Mouse (Mus musculus): ENCODE measurements around the gene Sntg2. TPM values are rescaled to one million over a fixed set of nuclear protein-coding genes. Genes with fewer than 3 reads are reported as not detected.

Sntg2 gene
- total RNA-seq, 1 experiment = not detected

GRCm38 (mm10) chr12:30179623-30180022 is 193.6 kb downstream of the Sntg2 start:
- no peak overlapping the region for H3K27ac ChIP-seq (ENCODE audit: insufficient read depth, low read depth, low read length, poor library complexity, severe bottlenecking)
- DNase-seq (ENCODE audit: low read depth, low spot score) = no peak
- in situ Hi-C loops (cut with MboI; ENCODE audit: low sequenced_read_pairs in 2 of 2, unreplicated experiment in 2 of 2) = no loop called here
- no peaks in the 10 kb centered on the region for H3K9me3 ChIP-seq (ENCODE audit: control insufficient read depth, insufficient read depth, low read depth, low read length)
- no peak overlapping the region for H3K4me3 ChIP-seq (ENCODE audit: insufficient read depth in 1 of 2, low read depth in 1 of 2, low read length in 2 of 2, poor library complexity in 1 of 2, severe bottlenecking in 1 of 2)
- no peak overlapping the region for H3K9ac ChIP-seq (ENCODE audit: insufficient read depth, low read depth, low read length, poor library complexity, severe bottlenecking)
- H3K4me1 ChIP-seq (ENCODE audit: control insufficient read depth in 2 of 2, insufficient read depth in 2 of 2, low read length in 2 of 2, poor library complexity in 1 of 2) = no peaks in the 10 kb centered on the region
- no peak for TF ChIP-seq MAFK (IDR thresholded peaks at IDR 0.05; ENCODE audit: insufficient read depth, low read depth, low read length)
- no peak for TF ChIP-seq HCFC1 (IDR thresholded peaks at IDR 0.05; ENCODE audit: borderline replicate concordance, insufficient read depth, low read length)
- no peak for TF ChIP-seq ZNF384 (IDR thresholded peaks at IDR 0.05; ENCODE audit: low read depth, low read length)
- no peak for TF ChIP-seq CHD2 (IDR thresholded peaks at IDR 0.05; ENCODE audit: low read depth, low read length)
- no peak for TF ChIP-seq ZC3H11A (IDR thresholded peaks at IDR 0.05; ENCODE audit: borderline replicate concordance, low read depth, low read length)
- H3K36me3 ChIP-seq (ENCODE audit: control insufficient read depth, insufficient read depth, low read length, poor library complexity, severe bottlenecking) = no peaks in the 10 kb centered on the region

- no peak overlapping the region for H3K9ac ChIP-seq (ENCODE audit: insufficient read depth, low read depth, low read length, poor library complexity, severe bottlenecking)
- H3K36me3 ChIP-seq (ENCODE audit: control insufficient read depth, insufficient read depth, low read length, poor library complexity, severe bottlenecking) = no peaks in the 10 kb centered on the region
- no peaks in the 10 kb centered on the region for H3K9me3 ChIP-seq (ENCODE audit: control insufficient read depth, insufficient read depth, low read depth, low read length)
- no peak for DNase-seq (ENCODE audit: low read depth, low spot score)
- no peak overlapping the region for H3K4me3 ChIP-seq (ENCODE audit: insufficient read depth in 1 of 2, low read depth in 1 of 2, low read length in 2 of 2, poor library complexity in 1 of 2, severe bottlenecking in 1 of 2)
- TF ChIP-seq CHD2 (IDR thresholded peaks at IDR 0.05; ENCODE audit: low read depth, low read length) = no peak
- TF ChIP-seq HCFC1 (IDR thresholded peaks at IDR 0.05; ENCODE audit: borderline replicate concordance, insufficient read depth, low read length) = no peak
- no peak for TF ChIP-seq MAFK (IDR thresholded peaks at IDR 0.05; ENCODE audit: insufficient read depth, low read depth, low read length)
- TF ChIP-seq ZC3H11A (IDR thresholded peaks at IDR 0.05; ENCODE audit: borderline replicate concordance, low read depth, low read length) = no peak
- no peak for TF ChIP-seq ZNF384 (IDR thresholded peaks at IDR 0.05; ENCODE audit: low read depth, low read length)
- H3K4me1 ChIP-seq (ENCODE audit: control insufficient read depth in 2 of 2, insufficient read depth in 2 of 2, low read length in 2 of 2, poor library complexity in 1 of 2) = no peaks in the 10 kb centered on the region
- in situ Hi-C loops (cut with MboI; ENCODE audit: low sequenced_read_pairs in 2 of 2, unreplicated experiment in 2 of 2) = no loop called here
- H3K27ac ChIP-seq (ENCODE audit: insufficient read depth, low read depth, low read length, poor library complexity, severe bottlenecking) = no peak overlapping the region
Observed at GRCm38 (mm10) chr12:30177966-30178365, 195.2 kb downstream of the Sntg2 start.

GRCm38 (mm10) chr12:30177529-30177928 is 195.6 kb downstream of the Sntg2 start:
- no peak overlapping the region for H3K4me3 ChIP-seq (ENCODE audit: insufficient read depth in 1 of 2, low read depth in 1 of 2, low read length in 2 of 2, poor library complexity in 1 of 2, severe bottlenecking in 1 of 2)
- no peak overlapping the region for H3K27ac ChIP-seq (ENCODE audit: insufficient read depth, low read depth, low read length, poor library complexity, severe bottlenecking)
- DNase-seq (ENCODE audit: low read depth, low spot score) = no peak
- H3K36me3 ChIP-seq (ENCODE audit: control insufficient read depth, insufficient read depth, low read length, poor library complexity, severe bottlenecking) = no peaks in the 10 kb centered on the region
- no peak overlapping the region for H3K9ac ChIP-seq (ENCODE audit: insufficient read depth, low read depth, low read length, poor library complexity, severe bottlenecking)
- no peaks in the 10 kb centered on the region for H3K9me3 ChIP-seq (ENCODE audit: control insufficient read depth, insufficient read depth, low read depth, low read length)
- H3K4me1 ChIP-seq (ENCODE audit: control insufficient read depth in 2 of 2, insufficient read depth in 2 of 2, low read length in 2 of 2, poor library complexity in 1 of 2) = no peaks in the 10 kb centered on the region
- in situ Hi-C loops (cut with MboI; ENCODE audit: low sequenced_read_pairs in 2 of 2, unreplicated experiment in 2 of 2) = no loop called here
- TF ChIP-seq ZNF384 (IDR thresholded peaks at IDR 0.05; ENCODE audit: low read depth, low read length) = no peak
- no peak for TF ChIP-seq CHD2 (IDR thresholded peaks at IDR 0.05; ENCODE audit: low read depth, low read length)
- no peak for TF ChIP-seq HCFC1 (IDR thresholded peaks at IDR 0.05; ENCODE audit: borderline replicate concordance, insufficient read depth, low read length)
- TF ChIP-seq MAFK (IDR thresholded peaks at IDR 0.05; ENCODE audit: insufficient read depth, low read depth, low read length) = no peak
- TF ChIP-seq ZC3H11A (IDR thresholded peaks at IDR 0.05; ENCODE audit: borderline replicate concordance, low read depth, low read length) = no peak

DNA sequence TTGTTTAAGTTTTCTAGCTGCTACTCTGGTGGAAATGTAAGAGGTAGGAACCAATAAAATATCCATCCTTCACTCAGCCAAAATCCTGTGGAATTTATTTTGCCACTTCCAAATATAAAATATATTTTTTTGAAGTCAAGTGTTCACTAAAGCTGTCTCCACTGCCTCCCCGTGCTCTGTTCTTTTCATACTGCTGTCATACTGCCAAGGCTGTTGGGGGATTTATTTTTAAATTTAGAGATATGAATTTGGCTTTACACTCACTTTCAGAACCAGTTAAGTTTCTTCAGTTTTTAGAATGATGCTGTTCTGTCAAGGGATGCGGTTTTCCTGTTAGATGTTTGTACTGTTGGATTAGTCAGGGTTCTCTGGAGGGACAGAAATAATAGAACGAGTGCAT is 204.7 kb downstream of the Sntg2 start:
- no peak overlapping the region for H3K27ac ChIP-seq (ENCODE audit: insufficient read depth, low read depth, low read length, poor library complexity, severe bottlenecking)
- no peaks in the 10 kb centered on the region for H3K36me3 ChIP-seq (ENCODE audit: control insufficient read depth, insufficient read depth, low read length, poor library complexity, severe bottlenecking)
- no peaks in the 10 kb centered on the region for H3K4me1 ChIP-seq (ENCODE audit: control insufficient read depth in 2 of 2, insufficient read depth in 2 of 2, low read length in 2 of 2, poor library complexity in 1 of 2)
- no peak for DNase-seq (ENCODE audit: low read depth, low spot score)
- no peak overlapping the region for H3K9ac ChIP-seq (ENCODE audit: insufficient read depth, low read depth, low read length, poor library complexity, severe bottlenecking)
- in situ Hi-C loops (cut with MboI; ENCODE audit: low sequenced_read_pairs in 2 of 2, unreplicated experiment in 2 of 2) = no loop called here
- no peak overlapping the region for H3K4me3 ChIP-seq (ENCODE audit: insufficient read depth in 1 of 2, low read depth in 1 of 2, low read length in 2 of 2, poor library complexity in 1 of 2, severe bottlenecking in 1 of 2)
- no peaks in the 10 kb centered on the region for H3K9me3 ChIP-seq (ENCODE audit: control insufficient read depth, insufficient read depth, low read depth, low read length)
- TF ChIP-seq CHD2 (IDR thresholded peaks at IDR 0.05; ENCODE audit: low read depth, low read length) = no peak
- no peak for TF ChIP-seq ZNF384 (IDR thresholded peaks at IDR 0.05; ENCODE audit: low read depth, low read length)
- no peak for TF ChIP-seq HCFC1 (IDR thresholded peaks at IDR 0.05; ENCODE audit: borderline replicate concordance, insufficient read depth, low read length)
- TF ChIP-seq ZC3H11A (IDR thresholded peaks at IDR 0.05; ENCODE audit: borderline replicate concordance, low read depth, low read length) = no peak

DNA sequence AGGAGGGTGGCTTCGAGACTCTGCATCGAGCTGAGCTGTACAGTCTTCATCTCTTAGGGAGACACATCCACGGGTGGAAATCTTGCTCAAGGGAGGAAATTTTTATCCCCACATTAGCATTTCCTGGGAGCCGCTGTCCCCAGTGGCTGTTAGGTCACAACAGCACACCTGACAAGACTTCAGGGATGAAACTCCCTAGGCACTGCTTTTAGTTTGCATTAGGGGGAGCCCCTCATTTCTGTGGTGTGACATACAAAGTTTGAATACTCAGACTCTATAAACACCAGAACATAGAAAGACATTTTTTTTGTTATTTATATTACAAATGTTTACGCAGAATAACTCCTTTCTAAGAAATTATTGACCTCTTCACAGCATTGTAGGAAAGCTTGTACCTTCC is 208.6 kb downstream of the Sntg2 start:
- Histone ChIP-seq H3K4me1 (ENCODE audit: control insufficient read depth in 2 of 2, insufficient read depth in 2 of 2, low read length in 2 of 2, poor library complexity in 1 of 2) (no peaks in the 10 kb centered on the region), H3K9ac (ENCODE audit: insufficient read depth, low read depth, low read length, poor library complexity, severe bottlenecking) (no peak overlapping the region), H3K27ac (ENCODE audit: insufficient read depth, low read depth, low read length, poor library complexity, severe bottlenecking) (no peak overlapping the region), H3K4me3 (ENCODE audit: insufficient read depth in 1 of 2, low read depth in 1 of 2, low read length in 2 of 2, poor library complexity in 1 of 2, severe bottlenecking in 1 of 2) (no peak overlapping the region), H3K9me3 (ENCODE audit: control insufficient read depth, insufficient read depth, low read depth, low read length) (no peaks in the 10 kb centered on the region), H3K36me3 (ENCODE audit: control insufficient read depth, insufficient read depth, low read length, poor library complexity, severe bottlenecking) (no peaks in the 10 kb centered on the region)
- no peak for TF ChIP-seq HCFC1 (IDR thresholded peaks at IDR 0.05; ENCODE audit: borderline replicate concordance, insufficient read depth, low read length)
- no peak for TF ChIP-seq ZC3H11A (IDR thresholded peaks at IDR 0.05; ENCODE audit: borderline replicate concordance, low read depth, low read length)
- TF ChIP-seq ZNF384 (IDR thresholded peaks at IDR 0.05; ENCODE audit: low read depth, low read length) = no peak
- TF ChIP-seq CHD2 (IDR thresholded peaks at IDR 0.05; ENCODE audit: low read depth, low read length) = no peak
- TF ChIP-seq MAFK (IDR thresholded peaks at IDR 0.05; ENCODE audit: insufficient read depth, low read depth, low read length) = no peak
- no peak for DNase-seq (ENCODE audit: low read depth, low spot score)
- in situ Hi-C loops (cut with MboI; ENCODE audit: low sequenced_read_pairs in 2 of 2, unreplicated experiment in 2 of 2) = no loop called here

Measured in ES-E14 (cell line).